Mouse (Mus musculus) right cerebral cortex, postnatal 36 days (tissue): ENCODE results near the gene Dusp16.

Experiments
- DNase-seq, 2 experiments: peaks; one replicate each; pipeline ENCODE4 v3.0.0; 2022; ENCODE audit warnings: low spot score in 2 of 2, mixed read lengths in 1 of 2

Dusp16 gene

DNA sequence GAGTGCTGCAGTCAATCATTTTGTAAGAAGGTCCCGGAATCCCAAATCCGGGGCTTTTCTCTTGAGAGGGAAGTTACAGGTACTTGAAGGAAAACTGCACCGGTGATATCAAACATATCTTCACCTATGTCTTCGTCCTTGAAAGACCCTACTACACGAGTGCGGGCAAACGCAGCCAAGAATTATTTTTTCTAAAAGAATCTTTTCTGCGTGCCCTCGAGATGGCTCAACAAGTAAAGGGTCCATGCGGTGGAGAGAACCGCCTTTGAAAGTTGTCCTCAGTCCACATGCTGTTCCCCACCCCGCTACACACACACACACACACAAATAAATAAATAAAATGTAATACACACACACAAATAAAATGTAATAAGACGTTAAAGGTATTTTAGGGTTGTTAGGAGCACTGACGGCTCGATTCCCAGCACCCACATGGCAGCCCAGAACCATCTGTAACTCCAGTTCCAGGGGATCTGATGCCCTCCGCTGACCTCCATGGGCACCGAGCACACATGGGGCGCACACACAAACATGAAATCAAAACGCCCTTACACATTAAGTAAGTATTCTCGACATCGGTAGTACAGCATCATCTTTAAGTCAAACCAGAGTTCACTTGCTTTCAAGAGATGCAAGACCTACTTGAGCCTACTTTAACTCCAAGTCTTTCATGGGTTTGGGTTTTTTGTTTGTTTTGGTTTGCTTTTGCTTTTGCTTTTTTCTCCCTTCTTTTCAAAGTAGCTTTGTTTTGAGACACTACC is 801 bp upstream of the Dusp16 start:
- DNase-seq, result no peak

DNA sequence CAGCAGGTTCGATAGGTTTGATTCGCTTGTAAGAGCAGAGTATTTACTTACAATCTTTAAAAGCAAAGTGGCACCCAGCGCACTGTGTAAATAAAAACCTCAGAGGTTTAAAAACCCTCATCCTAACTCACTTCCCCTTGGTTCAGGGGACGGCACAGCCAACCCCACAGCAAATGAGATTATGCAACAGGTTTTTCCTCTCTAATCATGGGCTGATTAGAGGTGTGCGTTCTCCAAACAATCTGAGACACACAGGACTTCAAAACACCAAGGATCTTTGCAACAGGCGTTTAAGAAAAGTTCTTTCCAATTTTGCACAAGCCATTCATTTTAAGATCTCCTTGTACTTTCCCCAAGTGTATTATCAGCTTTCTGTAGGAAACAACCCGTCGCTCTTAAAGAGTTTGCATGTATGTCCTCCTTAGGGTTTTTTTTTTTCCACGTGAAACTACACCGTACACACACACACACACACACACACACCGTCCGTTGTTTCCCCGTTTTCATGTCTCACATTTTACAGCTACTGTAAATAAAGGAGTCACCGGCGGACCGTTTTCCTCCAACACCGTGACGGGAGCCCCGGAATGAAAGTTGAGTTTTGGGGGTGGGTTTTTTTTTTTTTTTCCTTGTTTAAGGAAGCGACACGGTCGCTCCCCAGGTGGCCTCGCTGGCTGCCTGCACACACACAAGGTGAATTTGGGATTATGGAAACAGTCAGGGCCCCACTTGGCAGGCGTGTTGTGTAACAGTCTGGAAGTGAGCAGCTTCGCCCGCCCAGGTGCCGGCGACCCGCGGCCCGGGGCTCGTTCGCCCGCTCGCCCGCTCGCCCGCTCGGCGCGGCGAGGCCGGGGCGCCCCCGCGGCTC is 940 bp downstream of the Dusp16 start:
- no peak for DNase-seq

DNA sequence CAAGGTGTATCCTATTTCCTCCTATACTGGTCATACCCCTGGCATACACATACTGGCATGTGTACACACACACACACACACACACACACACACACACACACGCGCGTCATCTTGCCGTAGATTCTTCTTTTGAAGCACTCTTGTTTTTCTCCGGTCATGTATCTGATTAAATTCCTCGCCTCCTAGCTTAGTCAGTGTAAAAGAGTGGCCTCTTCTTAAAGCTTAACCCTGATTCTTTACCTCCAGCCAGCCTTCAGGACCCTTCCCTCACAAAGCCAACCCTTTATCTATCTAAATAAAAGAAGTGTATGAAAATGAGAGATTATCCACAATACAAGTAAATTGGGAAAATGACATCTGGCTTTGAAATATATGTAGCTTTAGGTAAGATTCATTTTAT is 3.3 kb downstream of the Dusp16 start:
- DNase-seq, result no peak

DNA sequence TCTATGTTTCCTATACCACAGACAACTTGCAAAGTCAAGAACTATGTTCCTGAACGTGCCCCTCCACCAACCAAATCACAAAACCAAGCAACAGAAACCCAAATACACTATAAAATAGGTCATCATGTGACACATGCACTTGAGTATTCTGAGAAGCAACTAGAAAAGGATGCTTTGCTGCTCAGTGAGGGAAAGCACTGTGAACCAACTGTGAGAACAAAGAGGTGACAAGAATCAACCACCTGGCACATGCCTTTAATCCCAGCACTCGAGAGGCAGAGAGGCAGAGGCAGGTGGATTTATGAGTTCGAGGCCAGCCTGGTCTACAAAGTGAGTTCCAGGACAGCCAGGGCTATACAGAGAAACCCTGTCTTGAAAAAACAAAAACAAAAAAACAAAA is 6.0 kb downstream of the Dusp16 start:
- DNase-seq, result no peak

DNA sequence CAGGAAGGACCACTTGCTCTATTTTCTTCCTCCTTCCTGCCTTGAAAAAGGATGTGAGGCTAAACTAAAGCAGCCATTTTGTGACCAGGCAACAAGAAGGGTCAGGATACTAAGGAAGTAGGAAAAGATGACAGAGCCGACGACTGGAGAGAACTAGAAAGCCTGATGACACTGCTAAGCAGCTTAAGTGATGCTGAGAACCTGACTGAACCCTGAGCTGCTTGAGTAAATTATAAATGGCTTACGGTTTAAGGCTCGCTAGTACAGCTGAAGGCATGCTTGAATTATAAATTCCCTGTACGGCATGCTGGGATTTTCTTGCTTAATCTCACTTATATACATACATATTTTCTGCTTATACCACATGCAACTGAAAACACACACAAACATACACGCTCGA is 9.5 kb downstream of the Dusp16 start:
- DNase-seq, result no peak

DNA sequence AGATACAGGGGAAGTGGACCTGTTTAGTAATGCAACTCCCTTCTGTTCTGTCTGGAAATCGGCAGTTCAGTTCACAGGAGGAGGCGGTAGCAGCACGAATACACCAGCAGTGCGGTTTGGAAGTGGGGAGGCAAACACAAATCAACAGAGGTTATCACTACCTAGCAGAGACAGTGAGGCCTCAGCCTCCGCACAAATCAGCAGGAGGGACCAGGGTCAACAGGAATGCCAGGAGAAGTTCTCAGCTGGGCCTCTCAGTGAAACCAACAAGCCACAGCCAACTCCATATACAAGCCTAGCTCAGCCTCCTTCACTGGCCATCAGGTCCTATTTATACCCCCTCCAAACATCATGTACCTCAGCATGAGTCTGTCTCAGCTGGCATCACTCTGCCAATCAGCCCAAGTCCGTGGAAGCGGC is 10.9 kb downstream of the Dusp16 start:
- no peak for DNase-seq

DNA sequence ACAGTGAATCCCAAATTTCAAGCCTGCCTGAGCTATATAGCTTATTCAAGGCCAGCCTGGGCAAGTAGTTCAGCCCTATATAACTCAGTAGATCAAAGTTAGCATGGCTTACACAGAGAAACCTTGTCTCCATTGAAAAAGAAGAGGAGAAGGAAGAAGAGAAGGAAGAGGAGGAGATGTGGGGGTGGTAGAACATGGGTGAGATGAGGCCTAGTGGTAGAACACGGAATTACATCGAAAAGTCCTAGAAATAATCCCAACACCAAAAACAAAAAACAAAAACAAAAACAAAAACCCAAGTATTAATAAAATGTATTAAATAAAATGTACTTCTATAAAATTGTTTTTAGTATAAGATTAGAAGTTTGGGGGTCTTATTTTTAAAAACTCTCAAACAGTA is 12.4 kb downstream of the Dusp16 start:
- DNase-seq, result no peak

DNA sequence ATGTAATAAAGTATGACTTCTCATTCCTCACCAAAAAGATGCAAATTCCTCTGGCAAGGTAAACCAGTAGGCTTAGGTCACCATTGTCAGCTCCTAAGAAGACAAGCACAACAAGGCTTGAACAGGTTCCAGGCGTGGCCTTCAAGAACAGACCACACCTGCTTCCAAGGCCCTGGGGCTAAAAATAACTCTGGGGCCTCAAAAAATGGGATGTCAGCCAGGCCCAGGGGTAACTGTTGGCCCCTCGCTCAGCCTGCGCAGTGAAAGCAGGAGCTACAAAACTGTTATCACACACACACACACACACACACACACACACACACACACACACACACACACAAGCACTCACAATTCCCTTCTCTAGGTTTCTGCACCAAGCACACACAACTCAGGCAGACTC is 18.5 kb downstream of the Dusp16 start:
- no peak for DNase-seq

DNA sequence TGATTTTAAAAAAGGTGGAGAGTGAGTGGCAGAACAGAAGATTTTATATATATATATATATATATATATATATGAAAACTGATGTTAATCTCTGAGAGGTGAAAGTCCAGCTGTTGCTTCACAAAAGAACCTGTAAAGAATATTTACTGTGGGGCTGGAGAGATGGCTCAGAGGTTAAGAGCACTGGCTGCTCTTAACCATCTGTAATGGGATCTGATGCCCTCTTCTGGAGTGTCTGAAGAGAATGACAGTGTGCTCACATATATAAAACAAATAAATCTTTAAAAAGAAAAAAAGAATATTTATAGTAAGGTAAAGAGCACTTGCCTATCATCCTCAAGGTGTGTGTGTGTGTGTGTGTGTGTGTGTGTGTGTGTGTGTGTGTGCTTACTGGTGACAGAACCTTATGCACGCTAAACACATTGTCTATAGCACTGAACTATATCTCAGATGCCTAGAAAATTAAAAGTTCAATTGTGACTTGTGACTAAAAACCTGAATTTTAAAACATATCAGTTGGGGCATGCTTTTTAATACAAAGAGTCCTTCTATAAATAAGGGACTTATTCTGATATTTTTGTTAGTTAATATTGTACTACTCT is 19.0 kb downstream of the Dusp16 start:
- no peak for DNase-seq

DNA sequence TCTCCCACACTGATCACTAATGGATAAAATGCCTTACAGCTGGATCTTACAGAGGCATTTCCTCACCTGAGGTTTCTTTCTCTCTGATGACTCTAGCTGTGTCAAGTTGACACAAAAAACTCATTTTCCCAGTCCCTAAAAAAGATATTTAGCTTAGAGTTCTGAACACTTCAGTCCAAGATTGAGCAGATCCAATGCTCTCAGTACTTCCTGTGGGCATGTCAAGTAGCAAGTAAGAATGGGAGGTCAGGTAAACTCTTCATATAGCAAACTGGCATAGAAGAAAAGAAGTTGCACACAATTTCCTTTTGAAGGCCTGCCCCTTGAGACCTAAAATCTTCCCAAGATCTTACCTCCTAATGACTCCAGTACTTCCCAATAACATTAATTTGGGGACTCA is 22.1 kb downstream of the Dusp16 start:
- DNase-seq, result no peak

DNA sequence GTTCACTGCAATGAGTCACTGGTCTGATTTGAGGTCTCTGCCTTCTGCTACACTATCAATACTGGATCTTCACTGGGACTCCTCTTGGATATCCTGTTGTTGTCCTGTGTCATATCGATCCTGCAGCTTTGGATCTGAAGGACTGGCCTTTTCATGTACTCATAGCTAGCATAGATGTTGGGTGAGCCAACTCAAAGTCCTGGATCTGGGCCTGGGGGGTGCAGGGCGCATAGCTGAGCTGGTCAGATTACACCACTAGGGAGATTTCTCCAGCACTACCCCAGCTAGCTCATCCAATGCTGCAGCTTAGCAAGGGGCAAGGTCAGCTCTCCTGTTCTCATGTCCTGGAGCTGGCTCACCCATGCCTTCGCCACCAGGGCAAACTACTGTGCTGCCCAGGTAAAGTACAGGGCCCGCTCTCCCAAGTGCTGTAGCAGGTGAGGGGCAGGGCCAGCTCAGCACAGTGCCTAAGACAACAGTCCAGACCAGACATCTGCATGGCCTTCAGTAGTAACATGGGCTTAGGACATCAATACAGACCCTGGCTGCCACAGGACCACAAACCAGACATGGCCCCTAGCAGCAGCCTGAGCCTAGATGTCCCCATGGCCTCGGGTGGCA is 27.9 kb downstream of the Dusp16 start:
- no peak for DNase-seq

DNA sequence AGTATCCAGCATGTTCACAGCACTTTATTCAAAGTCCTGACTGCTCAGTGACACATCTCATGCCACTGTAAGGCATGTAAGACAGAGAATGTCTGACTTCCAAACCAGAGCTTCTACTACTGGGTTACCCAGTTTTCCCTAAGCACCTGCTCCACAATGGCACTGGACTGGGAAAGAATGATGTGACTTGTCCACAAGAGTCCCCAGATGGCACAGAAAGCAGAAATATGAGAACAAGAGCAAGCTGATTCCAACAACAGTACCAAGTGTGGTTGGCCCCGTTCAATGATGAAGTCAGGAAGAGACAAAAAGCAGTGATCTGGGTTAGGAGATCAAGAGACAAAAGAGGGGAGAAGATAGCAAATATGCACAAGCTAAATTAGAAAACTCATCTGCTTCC is 29.0 kb downstream of the Dusp16 start:
- DNase-seq, result no peak

DNA sequence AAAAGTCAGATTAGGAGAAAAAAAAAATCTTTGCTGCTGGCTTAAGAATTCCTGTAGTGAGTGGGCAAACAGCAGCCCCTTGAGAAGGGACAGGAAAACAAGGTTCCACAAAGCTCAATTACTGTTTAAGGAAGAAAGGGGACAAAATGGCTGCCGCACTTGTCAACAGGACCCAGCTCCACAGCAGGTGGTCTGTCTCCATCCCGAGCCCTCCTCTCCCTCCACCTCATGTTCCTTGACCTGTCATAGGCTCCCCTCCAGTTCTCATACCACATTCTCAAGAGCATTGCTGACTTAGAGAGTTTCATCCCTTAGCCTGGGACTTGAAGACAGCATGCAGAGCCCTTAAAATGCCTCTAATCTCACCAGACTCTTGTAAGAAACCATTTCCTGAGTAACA is 30.6 kb downstream of the Dusp16 start:
- DNase-seq, result no peak

DNA sequence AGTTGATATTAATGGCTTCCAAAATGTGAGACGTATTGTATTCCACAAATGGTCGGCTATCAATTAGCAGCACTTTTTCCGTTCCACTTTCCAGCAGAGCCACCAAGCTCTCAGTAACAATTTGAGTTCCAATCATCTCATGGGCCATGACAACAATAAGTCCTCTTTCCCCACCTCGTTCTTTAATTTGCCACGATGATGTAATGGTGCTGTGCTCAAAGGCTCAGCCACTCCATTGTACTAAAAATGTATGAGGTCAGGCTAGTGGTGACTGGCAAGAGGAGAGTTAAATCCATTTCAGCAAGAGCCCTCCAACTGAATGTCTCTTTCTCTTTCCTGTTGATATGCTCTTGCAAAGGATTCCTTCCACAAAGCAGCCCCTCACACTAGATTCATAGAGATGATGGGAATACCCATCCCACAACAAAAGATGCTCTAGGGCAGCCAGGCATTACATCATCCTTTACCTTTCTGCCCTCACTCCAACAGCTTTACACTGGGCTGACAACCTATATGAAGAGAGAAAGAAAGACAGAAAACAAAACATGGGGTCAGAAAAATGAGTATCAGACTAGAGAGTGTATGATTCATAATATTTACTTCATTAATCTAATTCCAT is 31.4 kb downstream of the Dusp16 start:
- no peak for DNase-seq

DNA sequence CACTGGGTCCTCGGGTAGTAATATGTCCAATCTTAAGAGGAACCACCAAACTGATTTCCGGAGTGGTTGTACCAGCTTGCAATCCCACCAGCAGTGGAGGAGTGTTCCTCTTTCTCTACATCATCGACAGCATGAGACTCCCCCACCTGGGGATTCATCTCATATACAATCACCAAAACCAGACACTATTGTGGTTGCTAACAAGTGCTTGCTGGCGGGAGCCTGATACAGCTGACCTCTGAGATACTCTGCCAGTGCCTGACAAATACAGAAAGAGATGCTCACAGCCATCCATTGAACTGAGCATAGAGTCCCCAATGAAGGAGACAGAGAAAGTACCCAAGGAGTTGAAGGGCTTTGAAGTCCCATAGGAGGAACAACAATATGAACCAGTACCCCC is 36.4 kb downstream of the Dusp16 start:
- DNase-seq, result no peak

DNA sequence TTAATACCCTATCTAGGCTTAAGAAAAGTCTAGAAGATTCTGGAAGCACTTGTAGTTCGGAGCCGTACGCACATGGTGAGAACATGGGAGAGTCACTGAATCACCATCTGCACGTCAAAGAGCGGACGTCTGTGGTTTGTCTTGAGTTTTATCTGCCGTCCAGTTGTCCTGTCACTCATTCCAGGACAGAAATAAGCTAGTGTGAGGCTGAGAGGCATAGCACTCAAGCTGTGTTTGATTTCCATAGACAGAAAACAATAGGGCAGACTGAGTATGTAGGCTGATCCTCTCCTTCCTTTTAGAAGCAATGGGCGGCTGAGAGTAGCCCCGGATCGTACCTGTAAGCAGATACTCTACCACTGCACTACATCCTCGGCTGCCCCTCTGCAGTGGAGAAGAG is 38.6 kb downstream of the Dusp16 start:
- DNase-seq, result no peak

DNA sequence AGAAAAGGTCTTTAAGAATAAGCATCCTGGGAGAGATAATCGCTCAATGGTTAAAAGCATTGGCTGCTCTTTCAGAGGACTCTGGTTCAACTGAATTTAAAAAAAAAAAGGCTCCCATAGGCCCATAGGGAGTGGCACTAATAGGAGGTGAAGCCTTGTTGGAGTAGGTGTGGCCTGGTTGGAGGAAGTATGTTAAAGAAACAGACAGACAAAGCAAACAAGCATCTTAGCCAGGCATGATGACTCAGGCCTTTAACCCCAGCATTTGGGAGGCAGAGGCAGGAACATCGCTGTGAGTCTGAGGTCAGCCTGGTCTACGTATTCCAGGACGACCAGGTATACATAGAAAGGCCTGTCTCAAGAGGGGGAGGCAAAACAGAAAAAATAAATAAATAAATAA is 39.0 kb downstream of the Dusp16 start:
- no peak for DNase-seq

DNA sequence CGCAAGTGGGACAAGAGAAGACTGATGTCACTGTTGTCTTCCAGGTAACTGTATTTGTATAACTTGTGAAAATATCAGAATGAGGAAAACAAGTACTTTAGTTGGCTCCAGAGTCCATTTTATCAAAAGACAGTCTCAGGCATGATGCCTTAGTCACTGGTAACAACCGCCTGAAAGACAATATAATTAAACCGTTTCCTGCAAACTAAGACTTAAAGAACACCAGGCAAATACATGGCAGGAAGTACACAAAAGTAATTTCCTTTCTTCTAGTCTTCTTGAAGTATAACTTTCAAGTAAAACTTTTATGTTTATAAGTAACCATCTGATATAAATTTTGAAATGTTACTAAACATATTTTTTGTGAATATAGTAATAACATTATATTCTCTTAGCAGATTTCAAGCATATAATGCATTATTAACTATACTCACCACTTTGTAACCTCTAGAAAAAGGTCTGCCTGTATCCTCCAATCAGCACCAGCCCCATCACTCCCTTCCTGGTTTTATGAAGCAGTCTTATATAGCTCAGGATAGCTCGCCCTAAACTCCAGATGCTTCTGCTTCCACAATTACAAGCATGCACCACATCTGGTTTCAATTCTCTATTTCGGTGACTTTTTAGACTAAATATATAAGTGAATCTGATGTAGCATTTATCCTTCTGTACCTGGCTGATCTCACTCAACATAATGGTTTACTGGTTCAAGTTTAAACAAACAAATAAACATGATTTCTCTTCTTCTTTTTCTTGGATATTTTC is 40.4 kb downstream of the Dusp16 start:
- no peak for DNase-seq

DNA sequence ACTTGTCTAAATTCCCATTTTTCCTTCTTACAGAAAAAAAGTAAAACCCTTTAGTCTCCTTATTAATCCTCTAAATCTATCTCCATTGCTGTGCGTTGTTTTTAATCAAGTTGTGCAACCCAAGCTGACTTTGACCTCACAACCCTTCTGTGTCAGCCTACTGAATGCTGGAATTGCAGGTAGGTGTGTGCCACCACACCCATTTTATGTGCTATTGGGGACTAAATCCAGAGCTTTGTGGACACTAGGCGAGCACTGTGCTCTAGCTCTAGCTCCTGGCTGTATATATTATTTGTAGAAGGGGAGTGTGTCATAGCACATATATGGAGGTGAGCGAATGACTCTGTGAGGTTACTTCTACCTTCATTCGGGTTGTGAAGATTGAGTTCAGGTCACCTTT is 41.3 kb downstream of the Dusp16 start:
- DNase-seq, result no peak

DNA sequence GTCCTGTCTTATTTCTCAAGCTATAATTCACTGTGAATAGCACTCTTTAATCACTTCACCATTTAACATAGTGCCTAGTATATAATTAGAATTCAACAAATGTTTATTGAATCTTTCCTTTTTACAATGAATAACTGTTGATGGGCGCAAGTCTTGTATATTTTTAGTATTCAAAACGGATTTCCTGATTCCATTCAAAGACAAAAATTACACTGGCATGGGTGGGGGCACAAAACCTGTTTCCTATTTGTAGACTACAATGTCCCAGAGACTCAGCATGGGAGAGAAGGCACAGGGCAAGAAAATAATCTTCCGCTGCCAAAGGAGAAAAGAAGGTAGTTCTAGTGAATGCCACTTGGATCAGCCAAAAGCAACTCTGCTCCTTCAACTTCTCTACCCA is 44.3 kb downstream of the Dusp16 start:
- no peak for DNase-seq

DNA sequence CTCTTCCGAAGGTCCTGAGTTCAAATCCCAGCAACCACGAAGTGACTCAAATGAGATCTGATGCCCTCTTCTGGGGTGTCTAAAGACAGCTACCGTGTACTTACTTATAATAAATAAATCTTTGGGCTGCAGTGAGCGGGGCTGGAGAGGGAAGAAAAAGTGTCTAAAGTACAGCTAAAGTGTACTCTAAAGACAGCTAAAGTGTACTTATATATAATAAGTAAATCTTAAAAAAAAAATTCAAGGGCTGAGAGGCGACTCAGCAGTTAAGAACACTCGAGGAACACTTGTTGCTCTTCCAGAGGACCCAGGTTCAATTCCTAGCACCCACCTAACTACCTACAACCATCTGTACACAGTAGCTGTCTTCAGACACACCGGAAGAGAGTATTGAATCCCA is 46.5 kb downstream of the Dusp16 start:
- DNase-seq, result no peak
